Mouse (Mus musculus) C2C12 (cell line): ENCODE results near the gene Ift122. TPM values are rescaled to one million over a fixed set of nuclear protein-coding genes. Genes with fewer than 3 reads are reported as not detected.
"Not testable (repeated sequence)": the region's sequence is repeated elsewhere in the genome, so short reads cannot be mapped to it uniquely, and the experiment has no call there.

Experiments used
- H3K27me3 ChIP-seq: one replicate; pipeline ENCODE4 v1.6.1; 2011; ENCODE audit not compliant: control insufficient read depth, insufficient read depth, insufficient read length
- H3K36me3 ChIP-seq: one replicate; pipeline ENCODE4 v1.6.1; 2011; ENCODE audit not compliant: control insufficient read depth, insufficient read depth
- H3K4me3 ChIP-seq: one replicate; pipeline ENCODE4 v1.5.1; 2011; ENCODE audit warnings: mild to moderate bottlenecking, control low read depth; ENCODE audit not compliant: poor library complexity, insufficient read depth, severe bottlenecking
- H3K79me2 ChIP-seq: one replicate; pipeline ENCODE4 v1.6.1; 2011; ENCODE audit not compliant: control insufficient read depth, insufficient read depth
- H3K79me3 ChIP-seq: one replicate; pipeline ENCODE4 v1.6.1; 2011; ENCODE audit warnings: low read depth, control low read depth
- H3ac ChIP-seq: one replicate; pipeline ENCODE3; 2011; ENCODE audit warnings: low read depth; ENCODE audit not compliant: control insufficient read depth, insufficient read length
- CEBPB ChIP-seq: IDR thresholded peaks from one replicate; pipeline ENCODE4 v1.6.1; 2011; ENCODE audit warnings: low read depth, mild to moderate bottlenecking, control low read depth, moderate library complexity
- CTCF ChIP-seq: IDR thresholded peaks from one replicate; pipeline ENCODE4 v1.5.1; 2011; ENCODE audit not compliant: control insufficient read depth, insufficient read depth, insufficient read length
- FOSL1 ChIP-seq: IDR thresholded peaks from one replicate; pipeline ENCODE4 v1.8.0; 2011; ENCODE audit warnings: mild to moderate bottlenecking, low read length; ENCODE audit not compliant: poor library complexity, insufficient read depth, severe bottlenecking
- MAX ChIP-seq: IDR thresholded peaks from one replicate; pipeline ENCODE4 v1.6.1; 2011; ENCODE audit warnings: mild to moderate bottlenecking, control low read depth
- MYOD1 ChIP-seq: IDR thresholded peaks from one replicate; pipeline ENCODE4 v1.6.1; 2011; ENCODE audit warnings: low read depth; ENCODE audit not compliant: control insufficient read depth, insufficient read length
- MYOG ChIP-seq: IDR thresholded peaks from one replicate; pipeline ENCODE4 v1.6.1; 2011; ENCODE audit not compliant: control insufficient read depth, insufficient read length; ENCODE audit errors: extremely low read depth
- USF1 ChIP-seq: IDR thresholded peaks from one replicate; pipeline ENCODE4 v1.6.1; 2011; ENCODE audit warnings: low read depth, mild to moderate bottlenecking, control low read depth, moderate library complexity
- polyA plus RNA-seq: library from polyadenylated mRNA; unstranded; fragments of >200 nt; fragmentation: generic; extraction: Trizol; gene quantifications from one replicate; pipeline ENCODE4 v1.2.1, GENCODE M21; 2012; ENCODE audit warnings: missing spikeins

Gene Ift122
- polyA plus RNA-seq, 1 experiment, result 13.4 TPM

GRCm38 (mm10) chr6:115823850-115824464, 29.3 kb upstream of the Ift122 start:
- not testable (repeated sequence) for H3ac ChIP-seq, H3K79me3 ChIP-seq, H3K79me2 ChIP-seq, H3K4me3 ChIP-seq, H3K36me3 ChIP-seq
- H3K27me3 ChIP-seq, result peaks cover 20% of the 10 kb centered on the region
- peak; percentile 38 for TF ChIP-seq CTCF

GRCm38 (mm10) chr6:115830779-115831601, 22.3 kb upstream of the Ift122 start:
- no peaks in the 10 kb centered on the region for H3K27me3 ChIP-seq

GRCm38 (mm10) chr6:115832152-115832850, 21.0 kb upstream of the Ift122 start:
- no peaks in the 10 kb centered on the region for H3K36me3 ChIP-seq
- H3K4me3 ChIP-seq, result no peak overlapping the region
- TF ChIP-seq CEBPB (no peak), USF1 (no peak), CTCF (no peak), MAX (no peak), FOSL1 (no peak), MYOD1 (no peak), MYOG (no peak)
- H3K27me3 ChIP-seq, result no peaks in the 10 kb centered on the region
- H3K79me2 ChIP-seq, result no peaks in the 10 kb centered on the region
- no peak overlapping the region for H3ac ChIP-seq
- H3K79me3 ChIP-seq, result no peaks in the 10 kb centered on the region

More at GRCm38 (mm10) chr6:115830779-115831601, 22.3 kb upstream of the Ift122 start:
- TF ChIP-seq CEBPB (no peak), MYOD1 (no peak), MAX (no peak), MYOG (no peak), FOSL1 (no peak), USF1 (no peak), CTCF (no peak)
- Histone ChIP-seq H3K4me3 (no peak overlapping the region), H3K79me2 (no peaks in the 10 kb centered on the region), H3K36me3 (no peaks in the 10 kb centered on the region), H3ac (no peak overlapping the region), H3K79me3 (no peaks in the 10 kb centered on the region)

DNA sequence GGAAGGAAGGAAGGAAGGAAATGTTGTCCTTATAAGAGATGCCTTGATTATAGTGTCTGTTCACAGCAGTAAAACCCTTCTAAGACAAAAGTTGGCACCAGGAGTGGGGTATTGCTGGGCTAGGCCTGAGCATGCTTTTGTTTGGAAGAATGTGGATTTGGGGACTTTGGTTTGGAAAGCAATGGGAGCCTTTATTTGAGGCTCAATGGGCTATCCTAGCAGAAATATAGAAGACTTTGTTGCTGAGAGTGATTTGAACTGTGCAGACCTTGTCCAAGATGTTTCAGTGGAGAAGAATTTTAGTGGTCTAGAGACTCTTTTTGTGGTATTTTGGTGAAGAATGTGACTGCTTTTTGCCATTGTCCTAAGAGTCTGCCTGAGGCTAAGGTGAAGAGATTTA, 19.4 kb upstream of the Ift122 start:
- Histone ChIP-seq H3ac (no peak overlapping the region), H3K79me2 (no peaks in the 10 kb centered on the region), H3K27me3 (no peaks in the 10 kb centered on the region), H3K79me3 (no peaks in the 10 kb centered on the region), H3K4me3 (no peak overlapping the region), H3K36me3 (no peaks in the 10 kb centered on the region)
- TF ChIP-seq FOSL1 (no peak), MAX (no peak), MYOG (no peak)

DNA sequence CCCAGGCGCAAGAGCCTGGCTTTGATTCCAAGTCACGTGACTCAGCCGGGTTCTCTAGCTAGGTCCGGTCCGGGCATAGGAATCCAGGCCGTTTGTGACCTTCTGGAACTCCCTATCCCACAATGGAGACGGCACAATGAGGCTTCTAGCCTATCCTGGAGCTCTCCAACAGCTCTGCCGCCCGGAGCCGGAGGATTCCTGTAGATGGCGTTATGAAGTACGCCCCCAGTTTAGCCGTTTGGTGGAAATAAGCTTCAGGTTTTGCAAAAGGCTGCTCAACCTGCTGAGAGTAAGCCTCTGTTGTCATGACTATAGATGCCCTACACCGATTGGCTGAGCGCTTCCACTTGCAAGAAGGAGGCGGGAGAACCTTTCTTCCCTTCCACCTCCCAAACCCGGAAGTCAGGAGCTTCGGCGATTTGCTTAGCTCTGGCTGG, 15.1 kb upstream of the Ift122 start, which contains the start of gene Efcab12:
Gene Efcab12 (minus strand): TSS at position 252 of the 437 bp plus-strand sequence.
- no peak within 1 kb of the TSS for H3ac ChIP-seq
- no peaks in the 10 kb centered on the region for H3K79me3 ChIP-seq
- no peaks in the 10 kb centered on the region for H3K36me3 ChIP-seq
- no peaks in the 10 kb centered on the region for H3K27me3 ChIP-seq
- no peak within 1 kb of the TSS for H3K4me3 ChIP-seq
- no peaks in the 10 kb centered on the region for H3K79me2 ChIP-seq
- no peak for TF ChIP-seq MYOG
- no peak for TF ChIP-seq MYOD1
- no peak for TF ChIP-seq USF1

GRCm38 (mm10) chr6:115838745-115839144, 14.5 kb upstream of the Ift122 start:
- Histone ChIP-seq H3K79me2 (no peaks in the 10 kb centered on the region), H3K36me3 (peaks cover under 1% of the 10 kb centered on the region), H3ac (no peak overlapping the region), H3K4me3 (no peak overlapping the region), H3K79me3 (no peaks in the 10 kb centered on the region), H3K27me3 (no peaks in the 10 kb centered on the region)
- TF ChIP-seq MAX (no peak), FOSL1 (no peak), CEBPB (no peak), MYOG (no peak), CTCF (no peak), USF1 (no peak), MYOD1 (no peak)
